Mouse (Mus musculus) urinary bladder, postnatal 4 days (tissue): Measurements from ENCODE around the gene C1qtnf2.

Source experiments
- DNase-seq, 2 experiments: peaks; one replicate each; pipeline ENCODE4 v3.0.0; 2021 to 2022; ENCODE audit warnings: low spot score in 2 of 2

C1qtnf2 gene

DNA sequence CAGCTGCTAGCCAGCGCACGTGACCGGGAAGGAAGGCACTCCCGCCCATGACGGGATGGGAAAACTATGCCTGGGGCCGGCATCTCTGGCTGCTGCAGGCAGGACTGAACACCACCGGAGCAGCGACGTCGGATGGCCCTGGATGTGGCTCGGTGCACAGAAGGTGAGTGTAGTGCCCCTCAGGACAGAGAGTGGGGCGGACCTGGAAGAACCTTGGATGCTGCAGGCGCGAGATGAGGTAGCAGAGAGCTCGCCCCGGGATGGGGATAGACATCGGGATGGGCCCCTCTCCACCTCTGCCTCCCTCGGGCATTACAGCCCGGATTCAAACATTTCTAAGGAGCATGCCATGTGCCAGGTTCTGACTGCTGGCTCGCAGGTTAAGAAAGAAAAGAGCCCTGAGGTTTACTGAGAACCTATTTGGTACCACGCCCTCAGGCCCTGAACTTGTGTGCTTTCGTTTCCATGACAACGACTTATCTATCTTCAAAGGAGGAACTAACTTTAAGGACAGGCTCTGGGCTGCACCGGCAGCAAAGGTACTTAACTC, at the start of gene C1qtnf2:
C1qtnf2 (plus strand) TSS at position 52 of the 550 bp plus-strand sequence.
- peak; percentile 52 to 70 for DNase-seq

DNA sequence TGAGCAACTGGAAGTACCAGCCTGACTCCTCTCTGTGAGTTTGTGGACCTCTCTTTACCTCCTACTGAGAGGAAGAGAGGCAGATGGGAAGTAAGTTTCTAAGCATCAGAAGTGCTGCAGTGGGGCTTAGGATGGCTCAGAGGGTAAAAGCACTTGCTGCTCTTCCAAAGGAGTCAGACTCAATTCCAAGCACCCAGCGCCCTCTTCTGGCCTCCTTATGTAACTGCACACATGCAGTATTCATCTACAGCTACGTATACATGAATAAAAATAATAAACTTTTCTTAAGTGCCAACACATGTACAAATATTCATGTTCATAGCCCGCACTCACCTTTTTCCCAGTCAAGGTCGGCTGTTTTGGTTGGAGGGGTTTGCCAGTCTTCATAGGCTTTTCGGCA, 49.7 kb upstream of the C1qtnf2 start:
- DNase-seq, result no peak

DNA sequence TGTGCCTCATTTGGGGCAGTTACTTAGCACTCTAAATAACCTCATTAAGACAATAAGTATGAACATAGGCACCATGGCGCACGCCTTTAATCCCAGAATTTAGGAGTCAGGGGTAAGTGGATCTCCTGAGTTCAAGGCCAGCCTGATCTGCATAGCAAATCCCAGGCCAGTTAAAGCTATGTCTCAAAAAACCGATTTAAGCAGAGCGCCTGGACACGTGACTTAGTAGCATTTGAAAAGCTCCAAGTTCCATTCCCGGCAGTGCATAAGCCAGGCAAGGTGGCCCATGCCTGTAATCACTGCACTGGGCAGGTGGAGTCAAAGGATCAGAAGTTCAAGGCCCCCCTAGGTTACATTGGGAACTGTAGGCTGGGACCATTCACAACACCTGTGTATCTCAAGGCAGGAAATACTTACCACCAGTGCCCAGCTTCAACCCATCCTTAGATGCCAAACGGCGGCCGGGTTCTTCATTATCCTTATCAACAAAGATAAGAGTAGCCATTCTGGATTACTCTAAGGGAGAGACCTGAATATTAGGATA, 48.8 kb upstream of the C1qtnf2 start:
- DNase-seq, result no peak

DNA sequence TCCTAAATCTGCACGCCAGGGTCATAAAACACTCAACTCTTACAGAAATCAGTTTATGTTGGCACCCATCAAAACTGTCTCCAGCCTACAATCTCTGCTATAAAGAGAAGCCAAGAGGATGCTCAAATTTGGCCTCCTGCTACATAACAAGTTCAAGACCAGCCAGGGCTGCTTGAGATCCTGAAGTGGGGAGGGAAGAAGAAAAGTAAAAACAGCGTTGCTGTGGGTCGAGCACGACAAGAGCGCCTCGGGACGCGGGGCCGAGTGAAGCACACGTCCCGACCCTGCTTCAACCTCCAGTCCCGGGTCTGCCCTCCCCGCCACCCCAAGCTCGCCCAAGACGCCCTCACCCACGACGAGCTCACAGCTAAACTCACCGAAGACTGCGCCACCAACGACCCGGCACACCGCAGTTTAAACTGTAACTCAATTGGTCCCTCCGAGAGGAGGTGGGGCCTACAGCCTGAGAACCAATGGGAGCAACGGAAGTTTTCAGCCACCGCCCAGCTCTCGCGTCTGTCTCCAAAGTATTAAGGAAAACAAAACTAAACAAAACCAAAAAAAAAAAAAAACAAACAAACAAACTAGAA, 48.2 kb upstream of the C1qtnf2 start, which contains the start of gene Pttg1:
Pttg1 (minus strand) TSS at position 428 of the 590 bp plus-strand sequence.
- DNase-seq, result peak; percentile 65 to 75

DNA sequence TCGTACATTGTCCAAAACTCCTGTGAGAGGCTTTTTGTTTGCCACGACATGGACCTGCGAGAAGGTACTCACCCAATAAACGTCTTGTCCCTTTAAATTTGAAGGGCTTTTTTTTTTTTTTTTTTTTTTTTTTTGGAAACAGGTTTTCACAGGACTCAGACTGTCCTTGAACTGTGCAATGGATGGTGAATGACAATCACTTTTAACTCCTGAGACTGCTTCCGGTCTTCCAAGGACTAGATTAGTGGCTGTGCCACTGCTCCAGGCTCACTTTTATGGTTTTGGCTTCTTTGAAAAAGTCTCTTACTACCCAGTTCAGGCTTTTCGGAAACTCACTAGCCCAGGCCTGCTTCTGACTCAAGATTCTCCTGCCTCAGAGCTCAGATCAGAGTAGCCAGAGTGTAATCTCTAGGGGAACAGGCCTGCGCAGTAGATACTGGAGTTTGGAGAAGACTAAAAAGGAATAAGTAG, 47.6 kb upstream of the C1qtnf2 start:
- no peak for DNase-seq

DNA sequence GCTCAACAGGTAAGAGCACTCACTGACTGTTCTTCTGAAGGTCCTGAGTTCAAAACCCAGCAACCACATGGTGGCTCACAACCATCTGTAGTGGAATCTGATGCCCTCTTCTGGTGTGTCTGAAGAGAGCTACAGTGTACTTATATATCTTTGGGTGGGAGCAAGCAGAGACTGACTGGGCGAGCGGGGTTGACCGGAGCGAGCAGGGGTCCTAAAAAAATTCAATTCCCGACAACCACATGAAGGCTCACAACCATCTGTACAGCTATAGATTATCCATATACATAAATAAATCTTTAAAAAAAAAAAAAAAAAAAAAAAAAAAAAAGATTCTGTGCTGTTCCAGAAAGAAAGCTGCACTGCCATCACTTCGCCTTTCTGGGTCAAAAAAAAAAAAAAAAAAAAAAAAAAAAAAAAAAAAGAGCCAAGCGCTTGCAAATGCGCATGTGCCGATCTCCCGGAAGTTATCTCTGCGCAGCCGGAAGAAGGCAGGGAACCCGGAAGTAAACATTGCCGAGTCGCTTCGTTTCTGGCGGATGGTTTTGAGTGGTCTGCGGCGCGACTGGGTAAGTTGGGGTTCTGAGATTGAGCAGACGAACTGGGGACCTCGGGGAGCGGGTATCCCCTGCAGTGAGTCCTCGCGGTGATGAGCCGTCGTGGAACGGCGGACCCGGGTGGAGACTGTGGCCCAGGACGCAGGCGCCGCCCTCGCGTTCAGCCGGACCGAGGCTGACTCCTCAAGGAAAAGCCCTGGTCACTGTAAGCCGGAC, 40.6 kb upstream of the C1qtnf2 start, which contains the start of gene Slu7:
Slu7 (plus strand) TSS at position 491 of the 770 bp plus-strand sequence.
- DNase-seq, result peak; percentile 65 to 74

DNA sequence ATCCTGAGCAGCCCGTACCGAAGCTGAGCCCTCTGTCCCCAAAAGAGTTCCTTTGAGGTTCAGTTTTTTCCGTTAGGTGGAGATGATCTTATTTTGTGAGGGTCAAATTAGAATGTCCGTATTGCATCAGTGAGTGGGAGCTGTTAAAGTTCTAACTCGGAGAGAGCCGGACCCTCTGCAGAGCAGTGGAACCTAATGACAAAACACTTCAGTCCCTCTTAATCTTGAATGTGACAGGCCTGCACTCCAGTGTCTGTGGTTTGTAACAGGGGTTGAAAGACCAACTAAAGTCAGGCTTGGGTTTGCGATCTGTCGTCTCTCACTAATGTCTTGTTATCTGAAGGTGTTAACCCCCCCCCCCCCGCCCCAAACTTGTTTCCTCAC, 40.1 kb upstream of the C1qtnf2 start:
- DNase-seq, result no peak

DNA sequence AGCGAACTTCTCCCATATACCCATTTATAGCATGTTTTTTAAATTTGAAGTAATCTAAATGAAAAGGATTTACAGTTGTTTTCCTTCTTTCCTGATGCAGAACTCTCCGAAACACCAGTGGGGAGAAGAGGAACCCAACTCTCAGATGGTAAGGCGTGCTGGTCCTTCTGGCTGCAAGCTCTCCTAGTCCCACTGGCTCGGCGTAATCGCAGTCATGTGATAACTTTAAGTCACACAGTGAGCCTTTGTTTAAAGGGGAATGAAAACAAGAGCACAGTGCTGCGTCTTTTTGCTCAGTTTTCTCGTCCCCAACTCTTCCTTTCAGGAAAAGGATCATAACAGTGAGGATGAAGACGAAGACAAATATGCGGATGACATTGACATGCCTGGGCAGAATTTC, 33.0 kb upstream of the C1qtnf2 start:
- no peak for DNase-seq

DNA sequence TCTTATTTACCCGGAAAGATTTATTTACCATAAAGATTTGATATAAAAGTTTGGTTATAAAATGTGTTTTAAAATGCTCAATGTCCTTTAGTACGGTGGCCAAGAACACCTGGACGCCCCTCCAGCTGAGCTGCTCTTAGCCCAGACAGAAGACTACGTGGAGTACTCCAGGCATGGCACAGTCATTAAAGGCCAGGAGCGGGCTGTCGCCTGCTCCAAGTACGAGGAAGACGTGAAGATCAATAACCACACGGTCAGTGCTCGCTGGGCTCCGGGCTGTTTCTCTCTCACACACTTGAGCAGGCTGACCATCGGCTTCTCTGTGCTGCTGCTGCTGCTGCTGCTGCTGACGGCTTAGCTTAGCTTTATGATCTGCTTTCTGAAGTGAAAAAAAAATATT, 30.9 kb upstream of the C1qtnf2 start:
- DNase-seq, result no peak

DNA sequence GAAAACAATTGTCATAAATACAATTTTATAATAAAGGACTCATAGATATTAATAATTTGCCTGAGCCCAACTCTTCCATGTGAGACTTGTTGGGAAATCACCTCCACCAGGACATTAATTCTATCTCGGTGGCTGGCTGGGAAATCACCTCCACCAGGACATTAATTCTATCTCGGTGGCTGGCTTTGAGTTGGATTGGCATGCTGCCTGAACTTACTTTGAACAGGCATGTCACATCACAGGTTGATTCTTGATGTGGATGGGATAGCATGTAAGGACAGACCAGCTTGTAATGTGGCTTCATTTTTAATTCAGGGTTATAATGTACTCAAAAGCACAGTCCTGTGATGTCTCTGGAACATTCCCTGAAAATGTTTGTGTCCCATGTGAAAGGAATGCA, 24.2 kb upstream of the C1qtnf2 start:
- no peak for DNase-seq

DNA sequence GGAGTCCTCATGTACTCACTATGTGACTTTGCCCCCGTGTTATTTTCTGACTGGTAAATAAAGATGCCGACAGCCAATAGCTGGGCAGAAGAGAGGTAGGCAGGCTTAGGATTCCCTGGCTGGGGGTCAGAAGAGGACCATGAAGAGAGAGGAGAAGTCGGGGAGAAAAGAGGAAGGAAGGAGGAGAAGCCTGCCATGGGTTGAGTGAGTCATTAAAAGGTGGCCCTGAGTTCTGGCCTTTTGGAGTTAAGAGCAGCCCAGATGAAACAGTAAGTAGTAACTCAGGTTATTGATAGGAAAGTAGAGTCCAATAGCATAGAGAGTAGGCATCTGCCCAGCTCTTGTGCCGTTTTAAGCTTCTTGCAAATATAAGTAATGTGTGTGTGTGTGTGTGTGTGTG, 22.8 kb upstream of the C1qtnf2 start:
- no peak for DNase-seq

DNA sequence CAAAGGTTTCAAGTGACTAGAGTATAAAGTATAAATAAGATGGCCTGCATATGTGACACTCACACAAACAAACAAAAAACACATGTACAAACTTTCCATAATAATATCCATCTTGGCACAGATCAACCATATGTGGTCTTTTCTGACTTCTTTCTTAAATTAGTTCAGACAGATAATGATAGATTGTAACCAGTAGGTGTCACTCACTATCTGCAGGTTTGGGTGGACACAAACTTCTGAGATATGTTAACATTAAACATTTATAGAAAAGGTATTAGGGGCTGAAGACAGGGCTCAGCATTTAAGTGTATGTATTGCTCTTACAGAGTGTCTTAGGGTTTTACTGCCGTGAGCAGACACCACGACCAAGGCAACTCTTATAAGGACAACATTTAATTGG, 21.8 kb upstream of the C1qtnf2 start:
- DNase-seq, result no peak

DNA sequence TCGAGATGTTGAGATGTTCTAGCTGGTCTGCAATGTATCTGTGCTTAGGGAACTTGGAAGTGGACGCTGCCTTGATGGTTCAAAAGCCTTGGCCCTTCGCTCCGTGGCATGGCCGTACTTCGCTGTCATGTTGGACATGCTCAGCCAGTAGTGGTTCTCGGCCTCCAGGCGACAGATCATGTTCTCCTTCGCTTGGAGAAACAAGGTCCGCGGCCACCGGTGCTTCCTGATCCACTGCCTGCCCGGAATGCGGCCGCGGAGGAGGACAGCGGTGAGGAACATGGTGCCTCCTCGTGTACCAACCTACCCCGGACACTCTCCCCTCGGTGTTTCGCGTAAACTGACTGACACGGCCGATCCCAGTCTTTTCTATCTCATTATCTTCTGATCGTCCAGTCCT, 10.9 kb upstream of the C1qtnf2 start:
- no peak for DNase-seq

DNA sequence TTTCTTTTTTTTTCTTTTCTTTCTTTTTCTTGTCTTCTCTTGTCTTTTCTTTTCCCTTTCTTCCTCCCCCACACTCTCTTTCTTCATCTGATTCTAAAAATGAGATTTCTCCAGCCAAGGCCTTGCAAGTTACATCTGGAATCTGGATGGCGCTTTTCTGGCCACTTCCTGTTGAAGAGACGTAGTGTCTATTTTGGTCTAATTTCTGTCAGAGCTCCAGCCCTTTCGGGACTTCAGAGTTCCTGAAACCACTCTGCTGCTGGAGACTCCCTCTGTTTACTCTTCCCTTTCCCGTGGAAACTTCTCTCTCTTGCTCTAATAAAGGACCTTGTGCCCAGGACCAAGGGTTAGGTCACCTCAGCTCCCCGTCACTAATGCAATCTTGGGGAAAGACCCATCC, 4.0 kb upstream of the C1qtnf2 start:
- DNase-seq, result no peak

DNA sequence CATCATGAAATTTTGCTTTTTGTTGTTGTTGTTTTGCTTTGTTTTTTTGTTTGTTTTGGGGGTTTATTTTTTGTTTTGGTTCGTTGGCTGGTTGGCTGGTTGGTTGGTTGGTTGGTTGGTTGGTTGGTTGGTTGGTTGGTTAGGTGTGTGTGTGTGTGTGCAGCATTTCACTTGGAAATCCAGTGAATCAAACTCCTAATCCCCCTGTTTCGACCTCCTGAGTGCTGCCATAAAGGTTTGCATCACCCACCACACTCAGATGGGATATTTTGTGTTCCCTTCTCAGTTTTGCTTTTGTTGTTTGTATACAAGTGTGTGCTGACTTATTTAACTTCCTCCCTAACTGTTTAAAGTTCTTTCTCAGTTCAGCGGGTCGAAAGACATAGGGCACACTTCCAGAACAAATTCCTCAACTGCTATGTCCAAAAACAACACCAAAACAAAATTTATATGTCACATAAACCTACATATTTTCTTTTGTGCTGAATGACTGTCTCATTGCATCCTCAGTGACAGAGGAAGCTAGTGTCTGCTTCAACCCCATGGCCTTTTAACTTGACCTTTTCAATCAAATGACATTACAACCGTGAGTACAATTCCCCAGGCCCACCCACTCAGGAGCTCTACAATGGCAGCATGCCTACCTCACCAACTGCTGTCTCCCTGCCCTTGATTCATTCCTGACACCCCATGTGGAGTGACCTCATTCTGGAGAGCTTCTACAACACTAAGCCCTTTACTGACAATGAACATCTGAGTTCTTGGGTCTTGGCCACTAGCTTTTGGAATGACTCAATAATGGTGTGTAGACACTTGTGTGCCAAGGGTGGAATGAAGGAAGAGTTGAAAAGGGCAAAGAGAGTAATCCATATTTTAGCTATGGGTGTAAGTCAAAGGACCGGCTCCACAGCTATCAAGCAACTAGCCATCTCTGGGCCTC, 2.9 kb upstream of the C1qtnf2 start:
- no peak for DNase-seq

DNA sequence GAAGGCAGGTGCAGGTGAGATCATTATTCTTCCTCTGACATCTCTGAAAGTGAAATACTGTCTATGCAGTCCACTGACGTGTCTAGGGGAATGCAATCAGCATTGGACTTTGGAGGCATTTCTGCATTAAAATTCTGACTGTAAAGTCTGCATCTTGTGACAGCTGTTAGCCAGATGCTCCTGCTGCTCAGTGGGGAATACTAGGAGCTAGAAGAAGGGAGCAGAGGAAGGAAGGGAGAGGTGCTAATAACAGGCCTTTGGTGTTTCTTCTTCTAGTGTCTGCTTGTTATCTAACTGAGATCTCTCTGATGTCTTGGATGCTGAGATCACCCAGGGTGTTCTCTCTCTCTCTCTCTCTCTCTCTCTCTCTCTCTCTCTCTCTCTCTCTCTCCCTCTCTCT, 961 bp upstream of the C1qtnf2 start:
- peak in 1 of 2 experiments; percentile 47 for DNase-seq

DNA sequence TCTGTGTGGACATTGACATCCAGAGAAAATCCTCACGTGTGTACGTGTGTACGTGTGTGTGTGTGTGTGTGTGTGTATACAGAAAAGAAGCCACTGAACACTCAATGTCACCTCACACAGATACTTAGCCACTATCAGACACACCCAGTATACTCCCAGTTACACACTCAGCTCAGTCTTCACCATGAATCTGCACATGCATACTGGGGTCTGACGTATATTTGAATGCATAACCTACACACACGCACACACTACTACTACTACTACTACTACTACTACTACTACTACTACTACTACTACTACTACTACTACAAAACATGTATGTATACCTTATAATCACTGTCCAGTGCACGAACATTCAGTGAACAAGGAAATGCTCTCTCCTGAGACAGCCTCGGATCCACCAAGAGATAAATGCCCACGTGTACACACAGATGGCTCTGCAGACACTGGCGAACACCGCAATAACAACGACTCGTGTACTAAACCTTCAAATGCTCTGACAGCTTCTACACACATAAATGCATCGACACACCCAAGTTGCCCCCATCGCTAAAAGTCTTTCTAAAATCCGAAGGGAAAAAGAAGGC, 346 bp upstream of the C1qtnf2 start:
- DNase-seq, result no peak

DNA sequence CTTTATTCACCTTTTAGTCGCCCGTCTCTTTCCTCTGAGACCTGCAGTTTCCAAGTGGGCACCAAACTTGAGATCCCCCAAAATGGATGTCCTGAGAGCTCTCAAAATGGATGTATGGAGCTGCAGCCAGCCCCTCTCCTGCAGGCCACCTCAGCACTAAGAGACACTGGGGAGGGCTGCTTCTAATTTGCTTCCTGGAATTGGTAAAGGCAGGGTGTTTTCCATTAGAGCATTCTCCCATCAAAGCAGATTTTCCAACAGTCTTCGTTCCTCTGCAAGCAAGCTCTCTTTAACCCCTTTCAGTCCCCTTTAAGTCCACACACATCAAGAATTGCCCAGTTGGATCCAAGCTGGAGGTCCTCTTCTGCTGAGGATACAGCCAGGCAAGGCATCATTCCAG, 5.3 kb downstream of the C1qtnf2 start:
- no peak for DNase-seq

DNA sequence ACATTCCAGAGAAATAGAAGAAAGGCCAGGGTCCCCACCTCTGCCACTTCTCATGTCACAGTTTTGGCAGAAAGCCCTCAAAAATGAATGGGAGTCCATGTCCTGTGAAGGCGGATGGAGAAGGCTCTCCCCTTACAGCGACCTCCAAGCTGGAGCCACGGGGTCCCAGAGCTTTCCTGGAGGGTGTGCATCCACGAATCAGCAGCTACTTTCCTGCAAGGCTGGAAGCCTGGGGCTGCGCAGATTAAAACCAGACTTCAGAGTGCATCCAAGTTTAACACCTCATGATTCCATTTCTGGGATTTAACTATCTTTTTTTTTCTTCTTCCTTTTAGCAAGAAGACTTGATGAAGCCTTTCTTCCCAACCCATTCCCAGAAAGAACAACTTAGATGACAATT, 6.5 kb downstream of the C1qtnf2 start:
- DNase-seq, result no peak

DNA sequence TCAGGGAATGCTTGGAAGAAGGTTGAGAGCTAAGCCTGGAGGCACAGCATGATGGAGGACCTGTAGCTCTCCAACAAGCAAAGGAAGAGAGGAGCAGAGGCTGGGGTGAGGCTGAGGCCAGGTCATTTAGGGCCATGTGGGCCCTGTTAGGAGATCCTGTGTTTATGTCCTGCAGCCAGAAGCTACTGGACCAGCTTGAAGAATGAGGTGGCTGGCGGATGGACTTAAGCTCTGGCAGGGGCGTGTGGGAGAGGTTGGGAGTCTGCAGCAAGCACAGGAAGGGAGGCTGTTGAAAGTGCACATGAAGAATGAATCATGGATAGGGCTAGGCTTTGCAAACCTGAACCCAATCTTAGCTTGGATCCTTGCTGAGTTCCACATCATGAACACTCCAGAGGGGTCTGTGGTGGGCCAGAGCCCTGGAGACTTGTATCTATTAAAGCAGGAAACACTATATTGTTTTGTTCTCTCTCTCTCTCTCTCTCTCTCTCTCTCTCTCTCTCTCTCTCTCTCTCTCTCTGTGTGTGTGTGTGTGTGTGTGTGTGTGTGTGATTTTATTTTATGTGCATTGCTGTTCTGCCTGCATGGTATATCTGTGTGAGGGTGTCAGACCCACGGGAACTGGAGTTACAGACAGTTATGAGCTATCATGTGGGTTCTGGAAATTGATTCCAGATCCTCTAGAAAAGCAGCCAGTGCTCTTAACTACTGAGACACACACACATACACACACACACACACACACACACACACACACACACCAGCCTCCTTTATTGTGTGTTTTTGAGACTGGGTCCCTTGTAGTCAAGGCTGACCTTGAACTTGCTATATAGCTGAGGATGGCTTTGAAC, 7.8 kb downstream of the C1qtnf2 start:
- no peak for DNase-seq
